Mouse (Mus musculus): ENCODE measurements around the gene Kalrn.

DNA sequence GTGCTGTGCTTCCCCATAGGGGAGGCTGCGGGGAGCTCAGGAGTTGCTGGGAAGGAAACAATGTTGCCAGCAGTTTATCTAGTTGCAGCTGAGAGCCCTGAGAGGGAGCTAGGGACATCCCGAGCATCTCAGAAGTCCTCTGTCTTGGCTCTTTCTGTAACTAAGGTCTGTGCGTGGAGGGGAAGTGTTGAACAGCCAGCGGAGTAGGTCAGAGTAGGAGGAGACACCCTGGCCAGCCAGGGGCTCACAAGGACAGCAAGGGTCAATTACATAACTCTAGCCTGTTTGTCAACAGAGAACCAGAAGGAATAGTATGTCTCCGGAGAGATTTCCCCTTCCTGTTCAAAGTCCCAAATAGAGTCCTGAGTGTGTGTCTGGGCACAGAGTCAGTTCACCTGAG lies 641.2 kb downstream of the Kalrn start:
- no peak for TF ChIP-seq CTCF (conservative IDR thresholded peaks at IDR 0.05; ENCODE audit: low read length)
- no peak for TF ChIP-seq POU5F1 (IDR thresholded peaks at IDR 0.05; ENCODE audit: borderline replicate concordance, low read length)
- no peak for TF ChIP-seq NANOG (IDR thresholded peaks at IDR 0.05; ENCODE audit: borderline replicate concordance, low read length)

Data from E14TG2a.4 (cell line).